Mouse (Mus musculus) intestine, embryonic 16.5 days (tissue): ENCODE measurements around the gene Ckmt1. TPM values are rescaled to one million over a fixed set of nuclear protein-coding genes. Genes with fewer than 3 reads are reported as not detected.
A peak's percentile ranks its signal among the peaks of the same experiment; 100 is the strongest.
"Not testable (repeated sequence)": the region's sequence is repeated elsewhere in the genome, so short reads cannot be mapped to it uniquely, and the experiment has no call there.

Source experiments
- ATAC-seq: fragments of 200-750 bp; cut with Nextera tagmentation; 2 replicates; pipeline ENCODE4 v1.8.0; 2017; ENCODE audit warnings: moderate TSS enrichment, moderate library complexity
- H3K27ac ChIP-seq: fragments of 300-500 bp; sonication (generic); 2 replicates; pipeline ENCODE4 v1.5.1; 2014; ENCODE audit warnings: mild to moderate bottlenecking, low read length
- H3K27me3 ChIP-seq: fragments of 300-500 bp; sonication (generic); replicated peaks from 2 replicates; pipeline ENCODE4 v1.6.1; 2014; ENCODE audit warnings: low read length, control low read depth, mixed read lengths; ENCODE audit not compliant: control insufficient read depth, insufficient read depth
- H3K36me3 ChIP-seq: fragments of 300-500 bp; sonication (generic); 2 replicates; pipeline ENCODE4 v1.6.1; 2014; ENCODE audit warnings: low read length, control low read depth; ENCODE audit not compliant: control insufficient read depth, insufficient read depth
- H3K4me1 ChIP-seq: fragments of 300-500 bp; sonication (generic); 2 replicates; pipeline ENCODE4 v1.6.1; 2014; ENCODE audit warnings: low read length, control low read depth, mixed read lengths; ENCODE audit not compliant: control insufficient read depth, insufficient read depth
- H3K4me2 ChIP-seq: fragments of 300-500 bp; sonication (generic); 2 replicates; pipeline ENCODE4 v1.6.1; 2014; ENCODE audit warnings: low read depth, low read length, control low read depth
- H3K4me3 ChIP-seq: fragments of 300-500 bp; sonication (generic); 2 replicates; pipeline ENCODE4 v1.5.1; 2014; ENCODE audit warnings: mild to moderate bottlenecking, low read length
- H3K9ac ChIP-seq: fragments of 300-500 bp; sonication (generic); 2 replicates; pipeline ENCODE4 v1.6.1; 2014; ENCODE audit warnings: low read depth, low read length
- H3K9me3 ChIP-seq: fragments of 300-500 bp; sonication (generic); 2 replicates; pipeline ENCODE4 v1.6.1; 2016; ENCODE audit warnings: low read length, control low read depth; ENCODE audit not compliant: control insufficient read depth
- WGBS: fragments of 180-500 bp; shearing (Covaris S2); extraction: QIAGEN DNeasy Blood & Tissue Kit; methylation state at CpG from one replicate; pipeline ENCODE4 v1.1.7; 2014; 5-methylcytosine and 5-hydroxymethylcytosine counted together
- polyA plus RNA-seq: library from polyadenylated mRNA; unstranded; fragments of >200 nt; fragmentation: Nextera tagmentation; extraction: Ambion mirVana; gene quantifications from 2 replicates; pipeline ENCODE4 v1.2.1, GENCODE M21; 2015

Gene Ckmt1
- polyA plus RNA-seq, 1 experiment from 2014 or later, result 880 TPM

GRCm38 (mm10) chr2:121386961-121387575, 29.6 kb downstream of the Ckmt1 start, which contains the start of gene Strc:
Strc (minus strand) TSS chr2:121387168.
- not testable (repeated sequence) for H3K4me3 ChIP-seq, H3K9me3 ChIP-seq, H3K4me1 ChIP-seq, ATAC-seq, H3K27me3 ChIP-seq, H3K9ac ChIP-seq, H3K36me3 ChIP-seq, H3K27ac ChIP-seq, H3K4me2 ChIP-seq
- WGBS, result 96% methylated on average over 14 of the region's 17 CpGs

GRCm38 (mm10) chr2:121396624-121397023, 39.1 kb downstream of the Ckmt1 start:
- no peaks in the 10 kb centered on the region for H3K9me3 ChIP-seq
- no peaks in the 10 kb centered on the region for H3K4me1 ChIP-seq
- ATAC-seq, result no peak; the same call in 1 of the 2 replicates
- no peaks in the 10 kb centered on the region for H3K27me3 ChIP-seq
- 13% methylated on average over 8 of the region's 8 CpGs for WGBS
- no peaks in the 10 kb centered on the region for H3K36me3 ChIP-seq
- no peak overlapping the region for H3K9ac ChIP-seq
- no peak overlapping the region for H3K27ac ChIP-seq
- no peak overlapping the region for H3K4me3 ChIP-seq
- H3K4me2 ChIP-seq, result no peak overlapping the region

GRCm38 (mm10) chr2:121403296-121403695, 45.8 kb downstream of the Ckmt1 start:
- Histone ChIP-seq H3K4me1 (no peaks in the 10 kb centered on the region), H3K36me3 (no peaks in the 10 kb centered on the region), H3K27me3 (no peaks in the 10 kb centered on the region), H3K27ac (no peak overlapping the region), H3K9me3 (no peaks in the 10 kb centered on the region), H3K9ac (no peak overlapping the region), H3K4me3 (no peak overlapping the region), H3K4me2 (no peak overlapping the region)
- no peak for ATAC-seq

- H3K27me3 ChIP-seq, result no peaks in the 10 kb centered on the region
- H3K4me2 ChIP-seq, result no peak overlapping the region
- H3K9ac ChIP-seq, result no peak overlapping the region
- H3K36me3 ChIP-seq, result no peaks in the 10 kb centered on the region
- 39% methylated on average over 4 of the region's 4 CpGs for WGBS
- no peak overlapping the region for H3K27ac ChIP-seq
- H3K9me3 ChIP-seq, result no peaks in the 10 kb centered on the region
- no peak for ATAC-seq
- no peak overlapping the region for H3K4me3 ChIP-seq
- peaks cover 4% of the 10 kb centered on the region; the same call in 1 of the 2 replicates for H3K4me1 ChIP-seq
Measured at GRCm38 (mm10) chr2:121408160-121408559, 50.6 kb downstream of the Ckmt1 start.

GRCm38 (mm10) chr2:121412843-121413386, 55.4 kb downstream of the Ckmt1 start:
- Histone ChIP-seq H3K4me3 (peak overlapping the region; percentile 99), H3K27ac (peak overlapping the region; percentile 98), H3K27me3 (no peaks in the 10 kb centered on the region), H3K36me3 (no peaks in the 10 kb centered on the region), H3K4me2 (peak overlapping the region; percentile 65), H3K9ac (peak overlapping the region; percentile 100), H3K9me3 (no peaks in the 10 kb centered on the region), H3K4me1 (peaks cover 14% of the 10 kb centered on the region; the same call in 1 of the 2 replicates)
- ATAC-seq, result peak; percentile 2
- 9% methylated on average over 4 of the region's 4 CpGs for WGBS

Other genes with a start within 250 kb of the Ckmt1 start
- gene Tgm7, start 247.9 kb upstream of the Ckmt1 start, polyA plus RNA-seq, result 0.16 and 0.17 TPM in 2 replicates
- 16.7 and 17.4 TPM in 2 replicates for gene Adal, start 217.3 kb upstream of the Ckmt1 start, polyA plus RNA-seq
- 19.3 and 19.8 TPM in 2 replicates for gene Lcmt2, start 217.1 kb upstream of the Ckmt1 start, polyA plus RNA-seq
- gene Tubgcp4, start 187.1 kb upstream of the Ckmt1 start, polyA plus RNA-seq, result 31.8 and 37.2 TPM in 2 replicates
- gene Zscan29, start 186.6 kb upstream of the Ckmt1 start, polyA plus RNA-seq, result 8.3 and 8.6 TPM in 2 replicates
- gene Trp53bp1, start 86.3 kb upstream of the Ckmt1 start, polyA plus RNA-seq, result 26.5 and 31.0 TPM in 2 replicates
- 1.9 and 2.6 TPM in 2 replicates for gene Map1a, start 68.1 kb upstream of the Ckmt1 start, polyA plus RNA-seq
- 18.7 and 21.4 TPM in 2 replicates for gene Ppip5k1, start 2.3 kb upstream of the Ckmt1 start, polyA plus RNA-seq
- gene Strc, start 29.5 kb downstream of the Ckmt1 start, polyA plus RNA-seq, result 0.04 TPM in 2 replicates
- gene Pdia3, start 56.1 kb downstream of the Ckmt1 start, polyA plus RNA-seq, result 889 and 911 TPM in 2 replicates
- gene Catsper2, start 56.1 kb downstream of the Ckmt1 start, polyA plus RNA-seq, result 1.1 and 1.5 TPM in 2 replicates
- gene Ell3, start 86.6 kb downstream of the Ckmt1 start, polyA plus RNA-seq, result 6.7 and 7.9 TPM in 2 replicates
- gene Serf2, start 91.5 kb downstream of the Ckmt1 start, polyA plus RNA-seq, result 456 and 469 TPM in 2 replicates
- 88.3 and 89.9 TPM in 2 replicates for gene Hypk, start 95.6 kb downstream of the Ckmt1 start, polyA plus RNA-seq
- 0.13 TPM in 1 of 2 replicates, not detected in the other for gene Serinc4, start 99.1 kb downstream of the Ckmt1 start, polyA plus RNA-seq
- 38.2 and 40.2 TPM in 2 replicates for gene Mfap1b, start 116.4 kb downstream of the Ckmt1 start, polyA plus RNA-seq
- 18.7 and 21.5 TPM in 2 replicates for gene Mfap1a, start 149.0 kb downstream of the Ckmt1 start, polyA plus RNA-seq
- gene Wdr76, start 149.0 kb downstream of the Ckmt1 start, polyA plus RNA-seq, result 4.8 and 5.0 TPM in 2 replicates